Mouse (Mus musculus): ENCODE data around the gene Gpr156.
"Not testable (repeated sequence)": the region's sequence is repeated elsewhere in the genome, so short reads cannot be mapped to it uniquely, and the experiment has no call there.

Gene Gpr156

GRCm38 (mm10) chr16:37956076-37956676, 39.9 kb downstream of the Gpr156 start:
- DNase-seq (ENCODE audit: low read depth, low spot score), result no peak

GRCm38 (mm10) chr16:37956751-37957150, 40.5 kb downstream of the Gpr156 start:
- no peak for DNase-seq (ENCODE audit: low read depth, low spot score)

- not testable (repeated sequence) for DNase-seq (ENCODE audit: low read depth, low spot score)
Measured at GRCm38 (mm10) chr16:37962696-37963095, 46.4 kb downstream of the Gpr156 start.

- DNase-seq (ENCODE audit: low read depth, low spot score), result peak; percentile 83
Measured at GRCm38 (mm10) chr16:37963331-37964281, 47.3 kb downstream of the Gpr156 start.

- DNase-seq (ENCODE audit: low read depth, low spot score), result peak; percentile 66
Measured at GRCm38 (mm10) chr16:37964380-37965070, 48.2 kb downstream of the Gpr156 start.

- DNase-seq (ENCODE audit: low read depth, low spot score), result no peak
Measured at GRCm38 (mm10) chr16:37966871-37967270, 50.6 kb downstream of the Gpr156 start.

GRCm38 (mm10) chr16:37967415-37967814, 51.1 kb downstream of the Gpr156 start:
- no peak for DNase-seq (ENCODE audit: low read depth, low spot score)

- DNase-seq (ENCODE audit: low read depth, low spot score), result no peak
Measured at GRCm38 (mm10) chr16:37971522-37971921, 55.2 kb downstream of the Gpr156 start.

GRCm38 (mm10) chr16:37972357-37972756, 56.1 kb downstream of the Gpr156 start:
- no peak for DNase-seq (ENCODE audit: low read depth, low spot score)

GRCm38 (mm10) chr16:37973239-37973638, 56.9 kb downstream of the Gpr156 start:
- DNase-seq (ENCODE audit: low read depth, low spot score), result not testable (repeated sequence)

- no peak for DNase-seq (ENCODE audit: low read depth, low spot score)
Measured at GRCm38 (mm10) chr16:37973855-37974519, 57.7 kb downstream of the Gpr156 start.

- no peak for DNase-seq (ENCODE audit: low read depth, low spot score)
Measured at GRCm38 (mm10) chr16:37974520-37975340, 58.4 kb downstream of the Gpr156 start.

- no peak for DNase-seq (ENCODE audit: low read depth, low spot score)
Measured at GRCm38 (mm10) chr16:37981907-37982306, 65.6 kb downstream of the Gpr156 start.

- no peak for DNase-seq (ENCODE audit: low read depth, low spot score)
Measured at GRCm38 (mm10) chr16:37988211-37988865, 72.0 kb downstream of the Gpr156 start.

- DNase-seq (ENCODE audit: low read depth, low spot score), result no peak
Measured at GRCm38 (mm10) chr16:37989796-37990195, 73.5 kb downstream of the Gpr156 start.

GRCm38 (mm10) chr16:37990553-37991344, 74.5 kb downstream of the Gpr156 start:
- peak; percentile 63 for DNase-seq (ENCODE audit: low read depth, low spot score)

- peak; percentile 61 for DNase-seq (ENCODE audit: low read depth, low spot score)
Measured at GRCm38 (mm10) chr16:37992806-37993205, 76.5 kb downstream of the Gpr156 start.

GRCm38 (mm10) chr16:37994647-37995046, 78.4 kb downstream of the Gpr156 start:
- peak; percentile 83 for DNase-seq (ENCODE audit: low read depth, low spot score)

- DNase-seq (ENCODE audit: low read depth, low spot score), result no peak
Measured at GRCm38 (mm10) chr16:37997771-37998170, 81.5 kb downstream of the Gpr156 start.
